ENCODE assay signal across 35 mouse cellular contexts in genomic region chr3:90034653-90035052, GRCm38 (mm10).
"Had no signal": no experiment of that assay in that cellular context is flagged by ENCODE, and none has a peak within 500 bp of the region (broad histone marks: within the 10 kb centered on the region; RNA-seq: fewer than 3 reads in every experiment).

No protein-coding gene starts in this region.

- H3K4me3 ChIP-seq: heart, adult 2 months; heart, embryonic 10.5 days; heart, embryonic 12.5 days; heart, embryonic 13.5 days; heart, embryonic 15.5 days; hindbrain, embryonic 10.5 days; hindbrain, embryonic 12.5 days; hindbrain, embryonic 13.5 days; hindbrain, embryonic 15.5 days; intestine, embryonic 15.5 days; kidney, embryonic 15.5 days; layer of hippocampus, adult 2 months had no signal

- ATAC-seq: hindbrain, embryonic 16.5 days; hindbrain, postnatal 0 days; inflammation-experienced regulatory T-cells, adult 6 months; intestine, embryonic 15.5 days; intestine, embryonic 16.5 days; intestine, postnatal 0 days had no signal

- H3K9ac ChIP-seq: heart, embryonic 12.5 days; heart, embryonic 13.5 days; heart, embryonic 15.5 days; hindbrain, embryonic 12.5 days; hindbrain, embryonic 13.5 days; hindbrain, embryonic 14.5 days; hindbrain, embryonic 15.5 days; intestine, embryonic 15.5 days; kidney, embryonic 15.5 days had no signal

- H3K4me2 ChIP-seq: heart, embryonic 11.5 days; heart, embryonic 12.5 days; heart, embryonic 13.5 days; heart, embryonic 15.5 days; hindbrain, embryonic 12.5 days; hindbrain, embryonic 13.5 days; hindbrain, embryonic 14.5 days; hindbrain, embryonic 15.5 days; intestine, embryonic 15.5 days; kidney, embryonic 15.5 days had no signal

- H3K4me1 ChIP-seq: heart, embryonic 10.5 days; heart, embryonic 12.5 days; heart, embryonic 13.5 days; heart, embryonic 15.5 days; hindbrain, embryonic 10.5 days; hindbrain, embryonic 12.5 days; hindbrain, embryonic 13.5 days; hindbrain, embryonic 15.5 days; intestine, embryonic 15.5 days; kidney, embryonic 15.5 days had no signal

- H3K27ac ChIP-seq: heart, adult 2 months; heart, embryonic 10.5 days; heart, embryonic 13.5 days; heart, embryonic 15.5 days; hindbrain, embryonic 10.5 days; hindbrain, embryonic 12.5 days; hindbrain, embryonic 13.5 days; hindbrain, embryonic 14.5 days; hindbrain, embryonic 15.5 days; hindbrain, postnatal 0 days; intestine, embryonic 15.5 days; kidney, embryonic 15.5 days; kidney, postnatal 0 days; layer of hippocampus, adult 2 months had no signal

- H3K9me3 ChIP-seq: heart, embryonic 10.5 days; heart, embryonic 12.5 days; heart, embryonic 13.5 days; heart, embryonic 15.5 days; hindbrain, embryonic 10.5 days; hindbrain, embryonic 12.5 days; hindbrain, embryonic 13.5 days; hindbrain, embryonic 15.5 days; intestine, embryonic 15.5 days; kidney, embryonic 15.5 days had no signal

- DNase-seq: heart, adult 2 months; heart, postnatal 10 days; heart, postnatal 14 days; heart, postnatal 36 days; heart, postnatal 4 days; kidney, adult 11 months; kidney, adult 18-20 months; kidney, adult 2 months; kidney, adult 8-10 months; kidney, adult 9 months; kidney, postnatal 10 days; kidney, postnatal 14 days; kidney, postnatal 25 days; kidney, postnatal 36 days; kidney, postnatal 4 days; layer of hippocampus, adult 9-11 months had no signal

- H3K27me3 ChIP-seq: heart, embryonic 12.5 days; heart, embryonic 13.5 days; heart, embryonic 15.5 days; hindbrain, embryonic 12.5 days; hindbrain, embryonic 13.5 days; hindbrain, embryonic 15.5 days; intestine, embryonic 15.5 days; kidney, embryonic 15.5 days had no signal
